Mouse (Mus musculus) urinary bladder, adult 18-20 months (tissue): ENCODE results near the gene Hnrnpm.
"Not testable (repeated sequence)": the region's sequence is repeated elsewhere in the genome, so short reads cannot be mapped to it uniquely, and the experiment has no call there.

ENCODE experiments used
- DNase-seq, 2 experiments: peaks; one replicate each; pipeline ENCODE4 v3.0.0; 2022; ENCODE audit warnings: low spot score in 2 of 2, mixed read lengths in 2 of 2

Gene Hnrnpm

DNA sequence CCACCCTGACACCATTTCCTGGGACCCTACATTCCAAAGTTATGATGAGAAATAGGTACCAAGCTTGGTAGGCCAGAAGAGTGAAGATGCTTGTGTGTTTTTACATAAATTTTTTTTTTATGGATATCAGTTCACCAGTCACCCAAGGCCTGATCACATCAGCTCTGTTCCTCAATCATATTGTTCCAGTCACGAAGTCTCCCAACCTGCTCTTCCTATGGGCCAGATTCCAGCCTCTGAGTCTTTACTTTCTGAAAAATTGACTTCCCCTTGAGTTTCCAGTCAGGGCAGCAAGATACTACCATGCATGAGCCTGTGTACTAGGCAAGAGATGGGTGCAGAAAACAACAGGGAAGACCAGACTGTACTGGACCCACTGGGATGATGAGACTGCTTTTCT is at the start of gene Hnrnpm:
Hnrnpm (minus strand) TSS at position 101 of the 400 bp plus-strand sequence.
- DNase-seq = no peak

DNA sequence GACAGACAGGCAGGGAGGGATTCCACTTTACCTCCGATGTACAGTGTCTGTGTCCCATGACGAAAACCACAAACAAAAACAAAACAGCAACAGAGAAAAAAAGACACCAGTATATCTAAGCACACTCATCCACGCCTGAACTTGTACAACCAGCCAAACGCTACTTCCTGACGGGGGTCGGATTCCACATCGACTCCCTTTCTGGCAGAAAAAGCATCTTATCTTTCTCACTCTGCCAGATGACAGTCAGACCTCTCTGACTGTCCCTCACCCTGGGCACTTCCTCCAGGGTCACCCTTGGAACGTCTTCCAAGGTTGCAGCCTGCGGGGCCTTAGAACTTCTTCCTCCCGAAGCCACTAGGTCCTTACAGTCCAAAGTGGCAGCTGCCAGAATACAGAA is 46.9 kb upstream of the Hnrnpm start:
- DNase-seq = not testable (repeated sequence)

DNA sequence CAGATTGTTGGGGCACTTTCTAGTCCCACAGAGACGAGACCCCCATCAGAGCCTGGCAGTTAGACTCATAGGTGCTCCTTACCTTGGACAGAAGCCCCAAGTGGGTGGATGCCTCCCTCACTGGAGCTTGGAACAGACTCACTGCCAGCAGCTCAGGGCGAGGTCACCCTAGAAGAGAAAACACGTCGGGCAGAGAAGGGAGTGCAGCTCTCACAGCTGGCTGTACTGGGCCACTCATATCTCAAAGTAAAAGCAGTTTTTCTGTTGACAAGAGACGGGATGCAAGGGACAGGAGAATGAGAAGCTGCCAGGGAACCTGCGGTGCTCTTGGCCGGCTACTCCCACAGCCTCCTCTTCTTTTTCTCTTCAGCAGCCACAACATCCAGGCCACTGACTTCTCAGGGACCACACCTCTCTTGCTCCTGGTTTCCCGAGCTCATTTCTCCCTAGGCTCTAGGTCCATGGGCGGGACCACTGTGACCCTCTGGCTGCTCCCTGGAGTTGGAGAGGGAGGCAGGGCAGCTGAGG is 46.0 kb upstream of the Hnrnpm start:
- not testable (repeated sequence) for DNase-seq

DNA sequence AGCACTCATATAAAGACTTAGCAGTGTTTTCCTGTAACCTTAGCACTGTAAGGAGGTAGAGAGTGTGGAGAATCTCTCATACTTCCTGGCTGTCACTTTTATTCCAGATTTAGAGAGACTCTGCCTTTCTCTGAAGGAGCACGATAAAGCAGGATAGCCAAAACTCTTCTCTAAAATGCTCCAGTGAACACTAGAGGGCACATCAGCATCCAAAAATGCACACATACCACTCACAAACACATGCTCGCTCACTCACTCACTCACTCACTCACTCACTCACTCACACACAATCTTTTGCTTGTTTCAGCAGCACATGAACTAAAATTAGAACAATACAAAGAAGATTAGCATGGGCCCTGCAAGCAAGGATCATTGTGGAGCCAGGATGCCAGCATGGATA is 42.6 kb upstream of the Hnrnpm start:
- no peak for DNase-seq

DNA sequence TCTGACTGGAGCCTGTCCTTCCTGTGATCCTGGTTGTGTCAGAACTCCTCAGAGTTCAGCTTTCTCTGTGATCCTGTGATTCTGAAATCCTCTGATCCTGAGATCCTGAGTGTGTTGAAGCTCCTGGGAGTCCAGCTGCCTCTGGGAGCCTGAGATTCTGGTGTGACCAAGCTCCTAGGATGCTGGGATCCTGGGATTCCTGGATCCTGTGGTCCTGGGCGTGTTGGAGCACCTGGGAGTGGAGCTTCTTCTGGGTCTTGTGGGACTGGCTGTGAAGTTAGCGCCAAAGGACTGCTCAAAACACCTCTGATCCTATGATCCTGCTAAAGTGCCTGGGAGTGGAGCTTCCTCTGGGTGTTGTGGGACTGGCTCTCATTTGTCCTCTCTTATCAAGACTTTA is 41.7 kb upstream of the Hnrnpm start:
- no peak for DNase-seq

DNA sequence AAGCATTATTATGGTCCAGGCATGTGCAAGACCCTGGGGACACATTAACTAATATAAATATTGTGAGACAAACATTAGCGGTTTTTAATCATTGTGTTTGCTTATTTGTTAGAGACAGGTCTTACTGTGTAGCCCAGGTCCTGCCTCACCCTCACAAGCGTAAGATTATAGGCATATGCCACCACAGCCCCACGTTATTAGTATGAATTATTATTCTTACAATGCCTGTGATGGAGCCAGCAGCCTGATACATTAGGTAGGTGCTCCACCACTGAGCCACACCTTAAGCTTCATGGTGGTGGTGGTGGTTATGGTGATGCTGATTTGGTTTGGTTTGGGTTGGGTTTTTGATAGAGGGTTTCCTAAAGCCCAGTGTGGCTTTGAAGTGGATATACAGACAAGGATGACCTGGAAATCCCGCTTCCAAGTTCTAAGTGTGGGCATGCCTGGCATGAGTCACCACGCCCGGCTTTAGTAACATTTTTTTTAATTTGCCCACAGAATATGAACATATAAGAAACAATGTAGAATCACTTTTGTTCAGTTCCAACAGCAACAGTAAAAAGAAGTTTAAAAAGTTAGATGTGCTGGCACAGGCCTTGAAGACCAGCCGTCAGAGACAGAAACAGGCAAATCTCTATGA is 33.2 kb upstream of the Hnrnpm start:
- no peak for DNase-seq

DNA sequence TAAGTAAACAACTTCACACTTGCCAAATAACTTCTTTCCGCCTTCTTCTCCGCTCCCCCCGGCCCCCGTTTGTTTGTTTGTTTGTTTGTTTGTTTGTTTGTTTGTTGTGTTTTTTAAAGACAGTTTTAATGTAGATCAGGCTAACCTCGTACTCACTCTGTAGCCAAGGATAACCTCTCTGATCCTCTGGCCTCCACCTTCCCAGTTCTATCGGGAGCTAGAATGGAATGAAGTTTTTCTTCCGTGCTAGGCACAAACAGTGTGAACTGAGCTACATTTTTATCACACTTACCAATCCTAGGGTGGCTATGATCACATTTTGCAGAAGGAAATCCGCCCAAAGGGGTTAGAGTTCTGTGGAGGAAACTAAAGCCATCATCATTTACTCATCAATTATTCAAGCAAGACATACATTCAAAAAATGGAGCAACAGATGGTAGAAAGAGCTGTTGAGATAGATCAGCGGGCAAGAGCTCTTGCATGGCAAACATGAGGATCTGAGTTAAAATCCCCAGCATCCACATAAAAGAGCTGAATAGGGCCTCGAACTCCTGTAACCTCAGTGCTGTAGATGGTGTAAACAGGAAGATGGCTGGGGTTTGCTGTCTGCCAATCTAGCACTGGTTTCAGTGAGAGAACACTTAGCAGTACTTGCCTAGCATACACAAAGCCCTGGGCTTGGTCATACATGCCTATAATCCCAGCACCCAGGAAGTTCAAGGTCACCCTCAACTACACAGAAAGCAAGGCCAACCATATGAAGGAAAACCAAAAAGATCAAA is 32.5 kb upstream of the Hnrnpm start:
- DNase-seq = no peak

DNA sequence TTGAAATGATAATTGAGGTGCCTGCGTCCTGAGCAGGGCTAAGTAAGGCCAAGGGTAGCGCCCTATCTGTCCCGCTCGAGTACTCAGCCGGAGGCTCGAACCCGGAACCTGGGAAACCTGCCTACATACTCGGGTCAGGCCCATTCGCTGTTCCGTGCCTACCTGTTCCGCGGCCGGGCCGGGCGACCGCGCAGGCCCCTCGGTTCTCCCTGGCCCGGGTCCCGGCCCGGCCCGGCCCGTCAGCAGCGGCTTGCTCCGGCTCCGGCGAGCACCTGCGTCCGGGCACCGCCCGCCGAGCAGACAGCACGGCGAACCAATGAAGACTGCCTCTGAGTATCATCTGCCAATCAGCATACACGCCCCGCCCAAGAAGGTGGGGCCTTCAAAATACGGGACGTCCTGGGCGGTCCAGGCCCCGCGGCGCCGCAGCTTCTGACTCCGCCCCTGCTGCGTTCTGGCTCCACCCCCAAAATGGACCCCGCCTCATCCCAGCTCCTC is 31.8 kb upstream of the Hnrnpm start, which contains the start of gene March2:
March2 (minus strand) TSS at position 287 of the 498 bp plus-strand sequence.
- peak; percentile 96 to 97 for DNase-seq

DNA sequence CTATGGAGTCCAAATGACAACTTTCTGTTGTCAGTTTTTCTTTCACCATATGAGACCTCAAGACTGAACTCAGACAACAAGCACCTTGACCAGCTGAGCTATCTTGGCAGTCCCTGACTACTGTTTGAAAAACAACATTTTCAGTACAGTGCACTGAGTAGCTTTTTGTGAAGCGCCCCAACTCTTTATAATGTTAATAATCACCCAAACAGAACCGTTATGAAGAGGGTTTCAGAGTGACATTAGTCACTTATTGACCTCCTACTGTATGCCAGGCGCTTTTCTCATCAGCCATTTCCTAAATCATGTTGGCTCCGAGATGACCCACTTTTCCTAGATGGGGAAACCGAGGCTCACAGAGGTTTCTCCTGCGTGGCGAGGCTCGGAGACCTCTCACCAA is 31.3 kb upstream of the Hnrnpm start:
- no peak for DNase-seq

DNA sequence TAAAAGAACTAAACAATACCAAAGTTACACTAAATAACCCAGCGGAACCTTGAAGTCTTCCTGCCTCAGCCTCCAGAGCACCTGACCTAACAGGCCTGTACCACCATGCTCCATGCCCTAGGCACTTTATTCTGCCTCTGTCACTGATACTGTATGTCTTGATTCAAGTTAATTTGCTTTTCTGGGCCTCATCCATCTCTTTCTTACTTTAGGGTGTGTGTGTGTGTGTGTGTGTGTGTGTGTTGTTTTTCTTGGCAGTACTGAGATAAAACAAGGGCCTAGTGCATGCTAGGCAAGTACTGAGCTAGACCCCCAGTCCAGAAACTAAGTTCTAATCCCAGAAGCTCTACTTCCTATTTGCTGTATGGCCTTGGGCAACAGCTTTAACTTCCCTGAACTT is 30.6 kb upstream of the Hnrnpm start:
- no peak for DNase-seq

DNA sequence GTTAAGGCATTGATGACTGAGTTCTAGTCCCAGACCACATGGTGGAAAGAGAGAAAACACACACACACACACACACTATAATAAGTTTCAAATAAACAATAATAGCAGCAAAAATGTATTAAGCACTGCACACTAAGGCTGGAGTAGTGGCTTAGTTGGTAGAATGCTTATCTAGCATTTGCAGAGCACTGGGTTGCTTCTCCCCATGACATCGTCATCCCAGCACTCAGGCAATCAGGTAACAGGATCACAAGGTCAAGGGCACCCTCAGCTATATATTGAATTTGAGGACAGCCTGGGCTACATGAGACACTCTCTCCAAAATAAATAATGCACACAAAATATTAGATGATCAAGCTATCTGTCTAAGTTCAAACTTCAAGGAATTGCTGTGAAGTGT is 28.1 kb upstream of the Hnrnpm start:
- no peak for DNase-seq

DNA sequence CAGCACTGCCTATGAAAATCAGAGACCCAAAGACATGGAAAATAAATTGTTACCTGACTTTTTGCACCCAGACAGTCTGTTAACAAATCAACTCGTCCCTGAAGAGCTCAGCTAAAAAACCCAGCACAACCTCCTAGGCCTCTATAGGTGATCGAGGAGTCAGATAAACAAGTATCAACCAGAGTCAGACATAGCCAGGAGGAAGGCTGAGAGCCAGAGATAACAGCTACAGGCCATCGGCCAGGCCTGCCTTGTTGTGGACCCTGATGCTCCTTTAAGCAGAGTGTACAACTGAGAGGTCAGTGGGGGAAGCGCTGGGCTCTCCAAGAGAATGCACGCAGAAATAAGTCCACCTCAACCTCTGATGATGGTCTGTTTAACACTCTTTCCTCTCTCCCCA is 26.6 kb upstream of the Hnrnpm start:
- no peak for DNase-seq

DNA sequence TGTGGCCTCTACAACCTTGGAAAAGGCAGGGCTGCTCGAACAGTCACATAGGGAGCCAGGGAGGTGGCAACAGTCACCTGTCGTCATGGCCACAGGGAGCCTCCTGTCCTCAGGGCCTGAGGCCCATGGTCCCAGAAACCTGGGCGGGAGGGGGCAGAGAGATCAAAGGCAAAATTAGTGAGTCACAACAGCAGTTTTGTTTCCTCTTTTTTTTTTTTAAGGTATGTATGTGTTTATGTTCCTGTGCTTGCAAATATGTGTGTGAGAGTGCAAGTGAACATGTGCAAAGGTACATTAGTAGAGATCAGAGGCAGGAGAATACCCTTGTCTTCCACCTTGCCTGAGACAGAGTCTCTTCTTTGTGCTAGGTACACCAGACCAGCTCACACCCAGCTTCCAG is 23.2 kb upstream of the Hnrnpm start:
- DNase-seq = no peak

DNA sequence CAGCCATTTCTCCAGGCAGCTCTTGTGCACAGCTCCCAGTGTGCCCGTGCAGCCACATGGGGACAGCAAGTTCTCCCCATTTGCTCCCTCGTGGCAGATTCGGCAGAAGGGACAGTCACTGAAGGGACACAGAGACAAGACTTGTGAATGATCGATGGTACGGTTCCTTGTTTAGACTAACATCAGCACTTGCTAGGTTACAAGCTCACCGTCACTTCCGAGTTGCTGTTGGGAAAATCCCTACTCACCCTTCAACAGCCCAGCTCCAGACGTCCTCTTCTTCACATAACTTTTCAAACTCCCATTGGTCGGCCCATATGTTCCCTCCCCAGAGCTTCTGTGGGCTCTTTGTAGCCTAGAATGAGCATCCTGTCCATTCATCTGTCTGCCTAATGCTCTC is 16.4 kb upstream of the Hnrnpm start:
- no peak for DNase-seq

DNA sequence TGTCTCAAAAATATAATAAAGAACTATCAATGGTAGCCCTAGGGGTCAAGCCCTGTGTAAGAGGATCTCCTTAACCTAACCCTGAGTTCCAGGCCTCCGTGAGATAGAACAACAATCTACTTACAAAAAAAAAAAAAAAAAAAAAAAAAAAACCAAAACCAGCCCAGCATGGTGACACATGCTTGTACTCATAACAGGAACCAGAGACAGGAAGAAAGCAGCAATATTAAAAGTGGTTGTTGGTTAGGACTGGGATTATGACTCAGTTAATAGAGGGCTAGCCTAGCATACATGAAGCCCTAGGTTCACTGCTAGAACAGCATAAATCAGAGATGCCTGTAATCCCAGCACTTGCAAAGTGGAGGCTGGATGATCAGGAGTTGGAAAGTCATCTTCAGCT is 15.5 kb upstream of the Hnrnpm start:
- no peak for DNase-seq

DNA sequence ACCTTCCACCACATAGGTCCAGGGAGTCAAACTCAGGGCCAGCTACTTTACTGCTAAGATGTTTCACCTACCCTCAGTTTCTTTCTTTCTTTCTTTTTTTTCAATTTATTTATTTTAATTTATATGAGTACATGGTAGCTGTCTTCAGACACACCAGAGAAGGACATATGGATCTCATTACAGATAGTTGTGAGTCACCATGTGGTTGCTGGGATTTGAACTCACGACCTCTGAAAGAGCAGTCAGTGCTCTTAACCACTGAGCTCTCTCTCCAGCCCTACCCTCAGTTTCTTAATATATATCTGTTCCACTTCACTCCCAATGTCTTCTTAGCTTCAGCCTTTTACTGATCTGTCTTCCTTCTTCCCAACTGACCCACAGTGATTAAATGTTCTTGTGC is 8.8 kb upstream of the Hnrnpm start:
- no peak for DNase-seq

DNA sequence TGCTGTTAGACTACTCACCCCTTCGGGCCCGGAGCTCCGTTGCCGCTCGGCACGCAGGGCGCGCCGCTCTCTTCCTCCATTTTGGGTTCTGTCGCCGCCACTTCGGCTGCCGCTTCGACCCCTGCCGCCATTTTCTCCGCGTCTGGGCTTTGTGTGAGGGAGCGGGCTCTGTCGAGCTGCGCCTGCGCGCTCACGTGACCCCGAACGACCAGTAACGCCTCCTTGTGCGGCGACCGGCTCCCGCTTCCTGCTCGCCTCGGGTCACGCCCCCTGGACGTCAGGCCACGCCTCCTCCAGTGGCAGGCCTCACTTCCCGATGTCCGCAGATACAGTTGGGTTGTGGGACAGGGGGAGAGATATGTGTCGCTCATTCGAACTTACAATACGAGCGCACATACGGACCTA is 1.4 kb downstream of the Hnrnpm start:
- peak; percentile 96 for DNase-seq

DNA sequence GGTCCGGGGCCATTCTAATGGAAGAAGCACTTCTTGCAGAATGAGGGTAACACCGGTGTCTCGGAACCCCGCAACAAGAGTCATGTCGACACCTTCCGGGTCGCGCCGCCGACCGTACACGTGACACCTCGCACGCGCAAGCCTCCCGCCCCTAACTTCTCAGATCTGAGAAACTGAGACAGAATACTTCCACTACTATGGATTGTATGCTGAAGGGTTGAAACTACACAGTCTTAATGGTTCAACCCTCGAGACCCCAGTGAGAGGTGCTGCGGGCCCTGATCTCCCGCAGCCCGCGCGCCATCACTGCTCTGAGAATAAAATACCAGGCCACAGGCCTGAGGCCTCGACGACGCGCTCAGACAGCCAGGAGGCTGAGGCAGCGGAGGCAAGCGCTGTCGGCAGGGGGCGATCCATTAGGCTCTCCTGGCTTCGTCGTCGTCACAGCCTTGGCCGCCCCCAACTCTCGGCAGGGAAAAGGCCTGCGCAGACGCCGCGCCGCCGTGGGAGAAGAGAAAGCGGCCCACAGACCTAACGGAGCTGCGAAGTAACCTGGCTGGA is 1.9 kb downstream of the Hnrnpm start:
- DNase-seq = peak; percentile 52 to 55

DNA sequence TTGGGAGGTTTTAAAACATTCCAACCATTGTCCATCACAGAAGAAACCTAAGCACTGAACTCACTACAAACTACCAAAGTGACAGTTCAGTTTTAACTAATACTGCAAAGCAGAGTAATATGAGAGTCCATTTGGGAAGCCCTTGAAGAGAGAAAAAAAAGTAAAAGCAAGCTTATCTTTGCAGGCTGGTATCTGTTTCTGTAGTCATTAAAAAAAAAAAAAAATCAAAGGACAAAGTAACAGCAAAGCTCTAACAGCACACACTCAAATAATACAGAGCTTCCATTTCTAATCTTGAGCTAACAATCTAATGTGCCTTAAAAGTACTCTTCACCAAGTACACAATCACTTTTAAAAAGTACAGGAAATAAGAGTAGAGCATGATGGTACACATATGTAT is 4.9 kb downstream of the Hnrnpm start:
- no peak for DNase-seq

DNA sequence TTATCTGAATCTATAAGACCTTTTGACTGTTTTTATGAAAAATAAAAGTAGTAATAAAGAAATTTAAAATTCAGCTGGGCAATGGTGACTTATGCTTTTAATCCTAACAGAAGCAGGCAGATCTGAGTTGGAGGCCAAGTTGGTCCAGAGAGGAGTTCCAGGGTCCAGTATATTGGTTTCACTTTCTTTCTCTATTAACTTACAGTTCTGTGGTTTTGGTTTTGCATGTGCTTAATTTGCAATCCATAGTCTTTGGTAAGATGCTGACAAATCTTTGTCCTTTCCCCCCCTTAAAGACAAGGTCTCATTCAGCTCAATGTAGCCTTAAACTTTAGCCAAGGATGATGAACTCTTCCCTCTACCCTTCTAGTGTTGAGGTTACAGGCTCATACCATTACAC is 7.9 kb downstream of the Hnrnpm start:
- DNase-seq = no peak

DNA sequence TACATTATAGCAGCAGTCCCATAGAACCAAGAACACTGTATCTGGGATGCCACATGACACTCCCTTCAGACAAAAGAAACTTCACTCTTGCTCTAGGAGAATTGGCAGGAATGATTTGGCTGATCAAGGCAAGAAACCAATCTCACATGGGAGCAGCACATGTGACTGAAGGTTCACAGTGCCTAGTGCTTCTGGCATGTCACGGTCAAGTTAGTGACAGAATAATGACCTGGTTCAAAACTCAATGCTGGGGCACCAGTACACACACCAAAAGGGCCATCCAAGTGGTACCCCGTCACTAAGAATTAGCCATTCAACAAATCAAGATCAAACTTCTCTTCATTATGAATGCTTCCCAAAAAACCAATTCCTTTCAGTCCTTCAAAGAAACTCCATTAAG is 10.6 kb downstream of the Hnrnpm start:
- no peak for DNase-seq

DNA sequence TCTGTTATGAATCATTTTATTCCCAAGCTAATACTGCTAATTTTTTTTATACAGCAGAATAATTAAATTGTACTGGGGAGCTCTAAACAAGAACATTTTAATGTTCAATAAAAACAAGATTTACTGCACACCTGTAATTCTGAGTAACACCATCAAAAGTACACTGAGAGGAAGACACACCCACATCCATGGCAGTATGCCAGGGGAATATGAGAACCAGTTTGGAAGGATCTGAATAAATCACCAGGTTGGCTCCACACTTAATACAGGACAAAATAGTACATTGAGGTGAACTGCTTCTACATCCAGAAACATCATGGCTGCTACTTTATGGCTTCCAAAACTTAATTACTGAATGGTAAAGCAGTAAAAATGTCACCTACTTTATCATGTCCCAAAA is 11.2 kb downstream of the Hnrnpm start:
- DNase-seq = peak; percentile 51 to 66

DNA sequence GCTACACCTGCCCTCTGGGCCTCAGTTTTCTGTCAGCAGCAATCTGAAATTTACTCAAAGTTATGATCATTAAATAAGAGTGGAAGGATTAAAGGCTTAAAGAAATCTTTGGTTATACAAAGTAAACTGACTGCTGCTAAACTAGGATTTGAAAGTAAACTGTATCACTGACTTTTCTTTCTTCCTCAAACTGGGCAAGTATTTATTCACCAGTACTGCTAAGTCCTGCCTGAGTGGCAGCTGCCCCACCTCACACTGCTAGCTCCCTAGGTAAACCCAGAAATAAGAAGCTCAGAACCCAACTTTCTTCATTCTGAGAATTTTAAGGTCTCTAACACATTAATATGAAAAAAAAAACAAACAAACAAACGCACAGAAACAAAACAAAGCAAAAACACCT is 12.8 kb downstream of the Hnrnpm start:
- no peak for DNase-seq
